Mouse (Mus musculus) macrophage (primary cell): ENCODE measurements at regions not wholly inside any gene's neighbourhood (a gene's known extent, or its start where the extent isn't known, plus 50 kb on each side); places are given as distances from the start of the nearest gene placed in this dataset.
"Not testable (repeated sequence)": the region's sequence is repeated elsewhere in the genome, so short reads cannot be mapped to it uniquely, and the experiment has no call there.

Source experiments
- H3K27ac ChIP-seq: fragments of 350-480 bp; formaldehyde crosslinking; 2 replicates; pipeline ENCODE4 v1.9.0; 2021
- H3K36me3 ChIP-seq: fragments of 350-480 bp; formaldehyde crosslinking; 2 replicates; pipeline ENCODE4 v1.9.0; 2021; ENCODE audit errors: inconsistent target
- H3K4me3 ChIP-seq: fragments of 350-480 bp; formaldehyde crosslinking; 2 replicates; pipeline ENCODE4 v1.9.0; 2021; ENCODE audit errors: inconsistent target
- H3K79me2 ChIP-seq: fragments of 350-480 bp; formaldehyde crosslinking; 2 replicates; pipeline ENCODE4 v1.9.0; 2021; ENCODE audit errors: inconsistent target
- WGBS: methylation state at CpG from one replicate; pipeline ENCODE4 v1.1.7; 2026; ENCODE audit warnings: inconsistent platforms; ENCODE audit not compliant: missing documents; 5-methylcytosine and 5-hydroxymethylcytosine counted together

- 90% methylated on average over 17 of the region's 17 CpGs for WGBS
- Histone ChIP-seq H3K36me3 (no peaks in the 10 kb centered on the region), H3K27ac (no peak overlapping the region), H3K4me3 (no peak overlapping the region), H3K79me2 (no peaks in the 10 kb centered on the region)
Observed at GRCm38 (mm10) chr11:113147535-113148197, 365.6 kb downstream of the Sox9 start.

GRCm38 (mm10) chr11:113148198-113148537 is 366.1 kb downstream of the Sox9 start:
- Histone ChIP-seq H3K36me3 (no peaks in the 10 kb centered on the region), H3K79me2 (no peaks in the 10 kb centered on the region), H3K4me3 (no peak overlapping the region), H3K27ac (no peak overlapping the region)
- WGBS: 96% methylated on average over 9 of the region's 9 CpGs

- Histone ChIP-seq H3K27ac (no peak overlapping the region), H3K79me2 (no peaks in the 10 kb centered on the region), H3K4me3 (no peak overlapping the region), H3K36me3 (no peaks in the 10 kb centered on the region)
- 94% methylated on average over 6 of the region's 6 CpGs for WGBS
Observed at GRCm38 (mm10) chr11:113155515-113155914, 373.5 kb downstream of the Sox9 start.

- 79% methylated on average over 3 of the region's 3 CpGs for WGBS
- Histone ChIP-seq H3K4me3 (no peak overlapping the region), H3K27ac (no peak overlapping the region), H3K79me2 (no peaks in the 10 kb centered on the region), H3K36me3 (no peaks in the 10 kb centered on the region)
Observed at GRCm38 (mm10) chr11:113163941-113164340, 381.9 kb downstream of the Sox9 start.

- Histone ChIP-seq H3K27ac (no peak overlapping the region), H3K36me3 (no peaks in the 10 kb centered on the region), H3K79me2 (no peaks in the 10 kb centered on the region), H3K4me3 (no peak overlapping the region)
- 63% methylated on average over 9 of the region's 10 CpGs for WGBS
Observed at GRCm38 (mm10) chr11:113164510-113164909, 382.5 kb downstream of the Sox9 start.

GRCm38 (mm10) chr11:113165069-113165795 is 383.2 kb downstream of the Sox9 start:
- Histone ChIP-seq H3K79me2 (no peaks in the 10 kb centered on the region), H3K36me3 (no peaks in the 10 kb centered on the region), H3K27ac (no peak overlapping the region), H3K4me3 (no peak overlapping the region)
- 28% methylated on average over 23 of the region's 23 CpGs for WGBS

- Histone ChIP-seq H3K36me3 (no peaks in the 10 kb centered on the region), H3K4me3 (no peak overlapping the region)
- WGBS: 89% methylated on average over 4 of the region's 4 CpGs
Observed at GRCm38 (mm10) chr11:113166517-113166916, 384.5 kb downstream of the Sox9 start.

GRCm38 (mm10) chr11:113172497-113173140 is 390.6 kb downstream of the Sox9 start:
- no peaks in the 10 kb centered on the region for H3K79me2 ChIP-seq
- H3K4me3 ChIP-seq: peak overlapping the region; percentile 71
- 8% methylated on average over 11 of the region's 16 CpGs for WGBS
- no peaks in the 10 kb centered on the region for H3K36me3 ChIP-seq
- peak overlapping the region; percentile 55 for H3K27ac ChIP-seq

More at GRCm38 (mm10) chr11:113166517-113166916, 384.5 kb downstream of the Sox9 start:
- Histone ChIP-seq H3K27ac (no peak overlapping the region), H3K79me2 (no peaks in the 10 kb centered on the region)

GRCm38 (mm10) chr11:113173317-113173716 is 391.3 kb downstream of the Sox9 start:
- WGBS: 3% methylated on average over 5 of the region's 12 CpGs
- not testable (repeated sequence) for H3K27ac ChIP-seq, H3K36me3 ChIP-seq, H3K79me2 ChIP-seq
- peak overlapping the region; percentile 71; the same call in 1 of the 2 replicates for H3K4me3 ChIP-seq

- Histone ChIP-seq H3K79me2 (no peaks in the 10 kb centered on the region), H3K4me3 (no peak overlapping the region), H3K36me3 (no peaks in the 10 kb centered on the region), H3K27ac (no peak overlapping the region)
- WGBS: 34% methylated on average over 5 of the region's 5 CpGs
Observed at GRCm38 (mm10) chr11:113174011-113174507, 392.0 kb downstream of the Sox9 start.

- no peaks in the 10 kb centered on the region for H3K36me3 ChIP-seq
- no peaks in the 10 kb centered on the region for H3K79me2 ChIP-seq
- no peak overlapping the region for H3K27ac ChIP-seq
- 41% methylated on average over 6 of the region's 6 CpGs for WGBS
- H3K4me3 ChIP-seq: no peak overlapping the region
Observed at GRCm38 (mm10) chr11:113175323-113175722, 393.3 kb downstream of the Sox9 start.

GRCm38 (mm10) chr11:113176183-113176582 is 394.2 kb downstream of the Sox9 start:
- Histone ChIP-seq H3K4me3 (no peak overlapping the region), H3K27ac (no peak overlapping the region), H3K79me2 (no peaks in the 10 kb centered on the region), H3K36me3 (no peaks in the 10 kb centered on the region)
- 15% methylated on average over 7 of the region's 7 CpGs for WGBS

GRCm38 (mm10) chr11:113178375-113178774 is 396.4 kb downstream of the Sox9 start:
- H3K27ac ChIP-seq: no peak overlapping the region
- WGBS: 76% methylated on average over 7 of the region's 7 CpGs
- H3K36me3 ChIP-seq: no peaks in the 10 kb centered on the region
- H3K79me2 ChIP-seq: no peaks in the 10 kb centered on the region
- H3K4me3 ChIP-seq: no peak overlapping the region

GRCm38 (mm10) chr11:113180008-113180407 is 398.0 kb downstream of the Sox9 start:
- no peak overlapping the region for H3K4me3 ChIP-seq
- H3K79me2 ChIP-seq: no peaks in the 10 kb centered on the region
- 83% methylated on average over 14 of the region's 14 CpGs for WGBS
- no peak overlapping the region for H3K27ac ChIP-seq
- H3K36me3 ChIP-seq: no peaks in the 10 kb centered on the region
